Mouse (Mus musculus): ENCODE results near the gene Slfn9. TPM values are rescaled to one million over a fixed set of nuclear protein-coding genes. Genes with fewer than 3 reads are reported as not detected.
"Not testable (repeated sequence)": the region's sequence is repeated elsewhere in the genome, so short reads cannot be mapped to it uniquely, and the experiment has no call there.

Gene Slfn9
- 100 to 1,000 TPM in 1 of 26 experiments, 10 to 100 TPM in 25; 10.2 to 267 (median 38.9) TPM for total RNA-seq (2018; cell fraction: chromatin; rRNA removed)
- 100 to 1,000 TPM in 4 of 26 experiments, 10 to 100 TPM in 22; 16.4 to 122 (median 54.7) TPM for total RNA-seq (2018; cell fraction: cytosol; rRNA removed)
- total RNA-seq (2018; cell fraction: nucleus; rRNA removed), result 100 to 1,000 TPM in 4 of 26 experiments, 10 to 100 TPM in 22; 14.0 to 224 (median 67.3) TPM
- 24.7 to 28.8 TPM (median 27.0 TPM) in 3 replicates for polyA plus RNA-seq (2018)

- Histone ChIP-seq H3K4me3 (ENCODE audit: inconsistent target) (peak within 1 kb of the TSS; percentile 58), H3K27ac (peak within 1 kb of the TSS; percentile 86), H3K36me3 (ENCODE audit: inconsistent target) (peaks cover 9% of the 10 kb centered on the region; the same call in 1 of the 2 replicates), H3K79me2 (ENCODE audit: inconsistent target) (peaks cover 46% of the 10 kb centered on the region)
- 6% methylated on average over 14 of the region's 14 CpGs for WGBS (ENCODE audit: missing documents)
Observed at GRCm38 (mm10) chr11:82991469-82992166, at the start of gene Slfn9. Gene Slfn9, minus strand, starts transcription at chr11:82991830.

GRCm38 (mm10) chr11:83041000-83041399 is 49.4 kb upstream of the Slfn9 start:
- peak overlapping the region; percentile 96 for H3K27ac ChIP-seq
- H3K36me3 ChIP-seq (ENCODE audit: inconsistent target), result peaks cover 16% of the 10 kb centered on the region
- peaks cover 30% of the 10 kb centered on the region for H3K79me2 ChIP-seq (ENCODE audit: inconsistent target)
- H3K4me3 ChIP-seq (ENCODE audit: inconsistent target), result no peak overlapping the region

GRCm38 (mm10) chr11:83040325-83040724 is 48.7 kb upstream of the Slfn9 start:
- Histone ChIP-seq H3K4me3 (ENCODE audit: inconsistent target) (peak overlapping the region; percentile 54), H3K79me2 (ENCODE audit: inconsistent target) (peaks cover 37% of the 10 kb centered on the region), H3K36me3 (ENCODE audit: inconsistent target) (peaks cover 23% of the 10 kb centered on the region), H3K27ac (peak overlapping the region; percentile 96)
- no CpG with 5 or more reads among the region's 1 CpGs for WGBS (ENCODE audit: missing documents)

- Histone ChIP-seq H3K36me3 (ENCODE audit: inconsistent target) (peaks cover 28% of the 10 kb centered on the region), H3K4me3 (ENCODE audit: inconsistent target) (peak overlapping the region; percentile 54), H3K79me2 (ENCODE audit: inconsistent target) (peaks cover 42% of the 10 kb centered on the region), H3K27ac (peak overlapping the region; percentile 96)
- WGBS (ENCODE audit: missing documents), result 5% methylated on average over 19 of the region's 19 CpGs
Observed at GRCm38 (mm10) chr11:83039796-83040195, 48.2 kb upstream of the Slfn9 start.

GRCm38 (mm10) chr11:83039156-83039555 is 47.5 kb upstream of the Slfn9 start:
- Histone ChIP-seq H3K27ac (peak overlapping the region; percentile 96), H3K4me3 (ENCODE audit: inconsistent target) (peak overlapping the region; percentile 54), H3K79me2 (ENCODE audit: inconsistent target) (peaks cover 49% of the 10 kb centered on the region), H3K36me3 (ENCODE audit: inconsistent target) (peaks cover 35% of the 10 kb centered on the region)
- 55% methylated on average over 1 of the region's 1 CpGs for WGBS (ENCODE audit: missing documents)

- WGBS (ENCODE audit: missing documents), result 83% methylated on average over 3 of the region's 3 CpGs
- H3K79me2 ChIP-seq (ENCODE audit: inconsistent target), result peaks cover 53% of the 10 kb centered on the region
- peaks cover 40% of the 10 kb centered on the region for H3K36me3 ChIP-seq (ENCODE audit: inconsistent target)
- H3K4me3 ChIP-seq (ENCODE audit: inconsistent target), result not testable (repeated sequence)
- H3K27ac ChIP-seq, result peak overlapping the region; percentile 96
Observed at GRCm38 (mm10) chr11:83038686-83039085, 47.1 kb upstream of the Slfn9 start.

- H3K4me3 ChIP-seq (ENCODE audit: inconsistent target), result peak within 1 kb of the TSS; percentile 83
- peaks cover 22% of the 10 kb centered on the region for H3K36me3 ChIP-seq (ENCODE audit: inconsistent target)
- 0% methylated on average over 5 of the region's 5 CpGs for WGBS (ENCODE audit: missing documents)
- H3K27ac ChIP-seq, result peak within 1 kb of the TSS; percentile 99
- H3K79me2 ChIP-seq (ENCODE audit: inconsistent target), result peaks cover 50% of the 10 kb centered on the region
Observed at GRCm38 (mm10) chr11:83020621-83021020, 29.0 kb upstream of the Slfn9 start, which contains the start of gene Slfn8. Gene Slfn8, minus strand, starts transcription at chr11:83020810.

- H3K4me3 ChIP-seq (ENCODE audit: inconsistent target), result peak overlapping the region; percentile 83
- 16% methylated on average over 14 of the region's 18 CpGs for WGBS (ENCODE audit: missing documents)
- H3K36me3 ChIP-seq (ENCODE audit: inconsistent target), result peaks cover 30% of the 10 kb centered on the region
- peaks cover 58% of the 10 kb centered on the region for H3K79me2 ChIP-seq (ENCODE audit: inconsistent target)
- H3K27ac ChIP-seq, result peak overlapping the region; percentile 99
Observed at GRCm38 (mm10) chr11:83019561-83020519, 28.2 kb upstream of the Slfn9 start.

- Histone ChIP-seq H3K79me2 (ENCODE audit: inconsistent target) (peaks cover 96% of the 10 kb centered on the region), H3K4me3 (ENCODE audit: inconsistent target) (no peak overlapping the region), H3K36me3 (ENCODE audit: inconsistent target) (peaks cover 67% of the 10 kb centered on the region), H3K27ac (no peak overlapping the region)
Observed at GRCm38 (mm10) chr11:83016093-83016492, 24.5 kb upstream of the Slfn9 start.

- Histone ChIP-seq H3K36me3 (ENCODE audit: inconsistent target) (peaks cover 95% of the 10 kb centered on the region), H3K4me3 (ENCODE audit: inconsistent target) (no peak overlapping the region), H3K79me2 (ENCODE audit: inconsistent target) (peaks cover 100% of the 10 kb centered on the region), H3K27ac (no peak overlapping the region)
- 86% methylated on average over 1 of the region's 1 CpGs for WGBS (ENCODE audit: missing documents)
Observed at GRCm38 (mm10) chr11:83013356-83013755, 21.7 kb upstream of the Slfn9 start.

- Histone ChIP-seq H3K79me2 (ENCODE audit: inconsistent target) (peaks cover 55% of the 10 kb centered on the region), H3K27ac (peak overlapping the region; percentile 86)
- 16% methylated on average over 19 of the region's 19 CpGs for WGBS (ENCODE audit: missing documents)
Observed at GRCm38 (mm10) chr11:82990612-82991385, 831 bp downstream of the Slfn9 start.

GRCm38 (mm10) chr11:82989357-82989756 is 2.3 kb downstream of the Slfn9 start:
- H3K4me3 ChIP-seq (ENCODE audit: inconsistent target), result peak overlapping the region; percentile 58
- WGBS (ENCODE audit: missing documents), result 82% methylated on average over 12 of the region's 12 CpGs
- H3K36me3 ChIP-seq (ENCODE audit: inconsistent target), result peaks cover 23% of the 10 kb centered on the region
- peaks cover 63% of the 10 kb centered on the region for H3K79me2 ChIP-seq (ENCODE audit: inconsistent target)
- no peak overlapping the region for H3K27ac ChIP-seq

More at GRCm38 (mm10) chr11:82990612-82991385, 831 bp downstream of the Slfn9 start:
- H3K4me3 ChIP-seq (ENCODE audit: inconsistent target), result peak overlapping the region; percentile 58
- H3K36me3 ChIP-seq (ENCODE audit: inconsistent target), result not testable (repeated sequence)

GRCm38 (mm10) chr11:82987621-82988020 is 4.0 kb downstream of the Slfn9 start:
- H3K79me2 ChIP-seq (ENCODE audit: inconsistent target), result peaks cover 63% of the 10 kb centered on the region
- H3K4me3 ChIP-seq (ENCODE audit: inconsistent target), result no peak overlapping the region
- H3K36me3 ChIP-seq (ENCODE audit: inconsistent target), result peaks cover 32% of the 10 kb centered on the region
- H3K27ac ChIP-seq, result no peak overlapping the region
- 89% methylated on average over 6 of the region's 6 CpGs for WGBS (ENCODE audit: missing documents)

- H3K79me2 ChIP-seq (ENCODE audit: inconsistent target), result peaks cover 32% of the 10 kb centered on the region
- no peak overlapping the region for H3K4me3 ChIP-seq (ENCODE audit: inconsistent target)
- no peak overlapping the region for H3K27ac ChIP-seq
- 90% methylated on average over 13 of the region's 17 CpGs for WGBS (ENCODE audit: missing documents)
- peaks cover 58% of the 10 kb centered on the region for H3K36me3 ChIP-seq (ENCODE audit: inconsistent target)
Observed at GRCm38 (mm10) chr11:82983193-82983592, 8.4 kb downstream of the Slfn9 start.

All from macrophage (primary cell).